Mouse (Mus musculus) central nervous system, embryonic 11.5 days (tissue): Measurements from ENCODE around the gene Mylk4. TPM values are rescaled to one million over a fixed set of nuclear protein-coding genes. Genes with fewer than 3 reads are reported as not detected.

Experiments
- polyA plus RNA-seq: library from polyadenylated mRNA; depleted of rRNA; stranded (reverse); fragments of >200 nt; gene quantifications from 2 replicates; pipeline ENCODE4 v1.2.3, GENCODE M21; 2012; rRNA removed

Gene Mylk4
- polyA plus RNA-seq: 0.08 and 3.5 TPM in 2 replicates

DNA sequence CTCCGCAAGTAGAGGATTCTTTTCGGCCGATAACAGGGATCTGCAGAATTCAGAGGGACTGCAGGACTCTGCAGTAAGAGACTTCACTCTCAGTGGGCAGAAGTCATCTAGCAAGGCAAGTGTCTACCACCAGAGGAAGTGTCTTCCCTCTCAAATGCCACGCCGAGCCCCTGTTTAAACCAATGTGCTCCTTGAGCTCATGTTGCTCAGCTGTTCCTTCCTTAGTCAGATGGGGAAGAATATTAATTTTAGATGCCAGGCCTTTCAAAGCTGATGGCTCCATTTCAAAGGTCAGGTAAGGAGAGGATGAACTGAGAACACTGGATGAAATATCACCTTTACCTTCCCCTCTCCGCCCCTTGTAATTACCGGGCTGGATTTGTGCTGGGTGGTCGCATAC, at the start of gene Mylk4:
Gene Mylk4, minus strand, starts transcription at position 139 of the 400 bp plus-strand sequence.

DNA sequence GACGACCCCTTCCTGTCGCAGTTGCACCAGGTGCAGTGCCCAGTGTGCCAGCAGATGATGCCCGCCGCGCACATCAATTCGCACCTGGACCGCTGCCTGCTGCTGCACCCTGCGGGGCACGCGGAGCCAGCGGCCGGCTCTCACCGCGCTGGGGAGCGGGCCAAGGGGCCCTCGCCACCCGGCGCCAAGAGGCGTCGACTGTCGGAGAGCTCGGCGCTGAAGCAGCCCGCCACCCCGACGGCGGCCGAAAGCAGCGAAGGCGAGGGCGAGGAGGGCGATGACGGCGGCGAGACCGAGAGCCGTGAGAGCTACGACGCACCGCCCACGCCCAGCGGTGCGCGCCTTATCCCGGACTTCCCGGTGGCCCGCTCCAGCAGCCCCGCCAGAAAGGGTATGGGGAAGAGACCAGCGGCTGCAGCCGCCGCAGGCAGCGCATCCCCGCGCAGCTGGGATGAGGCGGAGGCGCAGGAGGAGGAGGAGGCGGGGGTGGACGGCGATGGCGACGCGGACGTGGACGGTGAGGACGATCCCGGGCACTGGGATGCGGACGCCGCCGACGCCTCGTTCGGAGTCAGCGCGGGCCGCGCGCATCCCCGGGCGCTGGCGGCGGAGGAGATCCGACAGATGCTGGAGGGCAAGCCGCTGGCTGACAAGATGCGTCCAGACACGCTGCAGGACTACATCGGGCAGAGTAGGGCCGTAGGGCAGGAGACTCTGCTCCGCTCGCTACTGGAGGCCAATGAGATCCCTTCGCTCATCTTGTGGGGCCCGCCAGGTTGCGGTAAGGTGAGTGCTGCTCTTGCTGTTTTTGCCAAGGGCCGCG, 18.7 kb upstream of the Mylk4 start, which contains the start of gene D930007J09Rik:
Gene D930007J09Rik, minus strand, starts transcription at position 591 of the 823 bp plus-strand sequence.

GRCm38 (mm10) chr13:32801693-32802221, 18.0 kb upstream of the Mylk4 start, which contains the start of gene Wrnip1:
Gene Wrnip1, plus strand, starts transcription at chr13:32802038.

Other genes with a start within 250 kb of the Mylk4 start
- gene Wrnip1, start 18.1 kb upstream of the Mylk4 start, polyA plus RNA-seq: 32.9 and 39.8 TPM in 2 replicates
- gene D930007J09Rik, start 18.9 kb upstream of the Mylk4 start, polyA plus RNA-seq: 0.18 and 0.80 TPM in 2 replicates
- gene Serpinb1a, start 67.2 kb upstream of the Mylk4 start, polyA plus RNA-seq: 0.94 and 1.2 TPM in 2 replicates
- not detected in 2 replicates for gene Serpinb1c, start 114.3 kb upstream of the Mylk4 start, polyA plus RNA-seq
- gene Serpinb6b, start 181.3 kb upstream of the Mylk4 start, polyA plus RNA-seq: 1.0 and 1.4 TPM in 2 replicates
- gene Serpinb9, start 219.3 kb upstream of the Mylk4 start, polyA plus RNA-seq: 0.61 and 1.5 TPM in 2 replicates
- 0.01 and 0.07 TPM in 2 replicates for gene Serpinb9b, start 243.5 kb upstream of the Mylk4 start, polyA plus RNA-seq